Mouse (Mus musculus): ENCODE results near the gene Cbfa2t3. TPM values are rescaled to one million over a fixed set of nuclear protein-coding genes. Genes with fewer than 3 reads are reported as not detected.
A peak's percentile ranks its signal among the peaks of the same experiment; 100 is the strongest.

Cbfa2t3 gene
- total and polyA plus RNA-seq, 2 experiments from 2014 or later: 10.0 to 12.6 TPM

GRCm38 (mm10) chr8:122654768-122655167 lies 44.1 kb downstream of the Cbfa2t3 start:
- Histone ChIP-seq H3K27me3 (ENCODE audit: insufficient read depth, low read length) (no peaks in the 10 kb centered on the region), H3K36me3 (ENCODE audit: insufficient read depth, low read length) (peaks cover 4% of the 10 kb centered on the region; the same call in 1 of the 2 replicates), H3K4me3 (ENCODE audit: low read length) (no peak overlapping the region), H3K4me1 (ENCODE audit: insufficient read depth, low read length) (peaks cover 2% of the 10 kb centered on the region), H3K9me3 (ENCODE audit: low read length) (no peaks in the 10 kb centered on the region), H3K9ac (replicated peaks; ENCODE audit: low read length) (no peak overlapping the region), H3K27ac (no peak overlapping the region), H3K4me2 (ENCODE audit: low read depth, low read length) (no peak overlapping the region)
- DNase-seq (ENCODE audit: low spot score) (peak; percentile 35), ATAC-seq (no peak)
- no peak for TF ChIP-seq CTCF (IDR thresholded peaks at IDR 0.05; ENCODE audit: low read depth)
- WGBS: 43% methylated on average over 7 of the region's 7 CpGs

GRCm38 (mm10) chr8:122652643-122653042 lies 46.3 kb downstream of the Cbfa2t3 start:
- Histone ChIP-seq H3K9ac (replicated peaks; ENCODE audit: low read length) (no peak overlapping the region), H3K9me3 (ENCODE audit: low read length) (no peaks in the 10 kb centered on the region), H3K4me1 (ENCODE audit: insufficient read depth, low read length) (peaks cover 2% of the 10 kb centered on the region), H3K4me2 (ENCODE audit: low read depth, low read length) (no peak overlapping the region), H3K36me3 (ENCODE audit: insufficient read depth, low read length) (peaks cover 10% of the 10 kb centered on the region), H3K27me3 (ENCODE audit: insufficient read depth, low read length) (no peaks in the 10 kb centered on the region), H3K4me3 (ENCODE audit: low read length) (no peak overlapping the region), H3K27ac (no peak overlapping the region)
- DNase-seq (ENCODE audit: low spot score) (no peak), ATAC-seq (no peak)
- TF ChIP-seq CTCF (IDR thresholded peaks at IDR 0.05; ENCODE audit: low read depth): no peak
- 71% methylated on average over 6 of the region's 6 CpGs for WGBS

- 52% methylated on average over 15 of the region's 16 CpGs for WGBS
- no peaks in the 10 kb centered on the region for H3K9me3 ChIP-seq (ENCODE audit: low read length)
- H3K9ac ChIP-seq (replicated peaks; ENCODE audit: low read length): no peak overlapping the region
- no peak for TF ChIP-seq CTCF (IDR thresholded peaks at IDR 0.05; ENCODE audit: low read depth)
- no peaks in the 10 kb centered on the region for H3K27me3 ChIP-seq (ENCODE audit: insufficient read depth, low read length)
- peaks cover 11% of the 10 kb centered on the region for H3K36me3 ChIP-seq (ENCODE audit: insufficient read depth, low read length)
- DNase-seq (ENCODE audit: low spot score): peak; percentile 45
- H3K4me2 ChIP-seq (ENCODE audit: low read depth, low read length): no peak overlapping the region
- peak; percentile 71 for ATAC-seq
- H3K4me1 ChIP-seq (ENCODE audit: insufficient read depth, low read length): peaks cover 2% of the 10 kb centered on the region
- no peak overlapping the region for H3K27ac ChIP-seq
- no peak overlapping the region for H3K4me3 ChIP-seq (ENCODE audit: low read length)
These were observed 47.5 kb downstream of the Cbfa2t3 start for GRCm38 (mm10) chr8:122651326-122651921.

GRCm38 (mm10) chr8:122648192-122648970 lies 50.5 kb downstream of the Cbfa2t3 start:
- peaks cover 11% of the 10 kb centered on the region for H3K36me3 ChIP-seq (ENCODE audit: insufficient read depth, low read length)
- no peak overlapping the region for H3K4me2 ChIP-seq (ENCODE audit: low read depth, low read length)
- WGBS: 83% methylated on average over 15 of the region's 15 CpGs
- no peaks in the 10 kb centered on the region for H3K27me3 ChIP-seq (ENCODE audit: insufficient read depth, low read length)
- no peak for TF ChIP-seq CTCF (IDR thresholded peaks at IDR 0.05; ENCODE audit: low read depth)
- H3K4me1 ChIP-seq (ENCODE audit: insufficient read depth, low read length): no peaks in the 10 kb centered on the region; the same call in 1 of the 2 replicates
- no peak for ATAC-seq
- H3K4me3 ChIP-seq (ENCODE audit: low read length): no peak overlapping the region
- H3K9ac ChIP-seq (replicated peaks; ENCODE audit: low read length): no peak overlapping the region
- DNase-seq (ENCODE audit: low spot score): no peak
- H3K9me3 ChIP-seq (ENCODE audit: low read length): no peaks in the 10 kb centered on the region
- H3K27ac ChIP-seq: no peak overlapping the region

GRCm38 (mm10) chr8:122646337-122646736 lies 52.6 kb downstream of the Cbfa2t3 start:
- Histone ChIP-seq H3K27ac (no peak overlapping the region), H3K9ac (replicated peaks; ENCODE audit: low read length) (no peak overlapping the region), H3K4me2 (ENCODE audit: low read depth, low read length) (no peak overlapping the region), H3K4me3 (ENCODE audit: low read length) (no peak overlapping the region), H3K4me1 (ENCODE audit: insufficient read depth, low read length) (no peaks in the 10 kb centered on the region; the same call in 1 of the 2 replicates), H3K9me3 (ENCODE audit: low read length) (no peaks in the 10 kb centered on the region), H3K27me3 (ENCODE audit: insufficient read depth, low read length) (no peaks in the 10 kb centered on the region), H3K36me3 (ENCODE audit: insufficient read depth, low read length) (peaks cover 11% of the 10 kb centered on the region)
- 86% methylated on average over 16 of the region's 16 CpGs for WGBS
- no peak for ATAC-seq
- TF ChIP-seq CTCF (IDR thresholded peaks at IDR 0.05; ENCODE audit: low read depth): no peak
- no peak for DNase-seq (ENCODE audit: low spot score)

GRCm38 (mm10) chr8:122644175-122644954 lies 54.5 kb downstream of the Cbfa2t3 start:
- Histone ChIP-seq H3K9ac (replicated peaks; ENCODE audit: low read length) (no peak overlapping the region), H3K36me3 (ENCODE audit: insufficient read depth, low read length) (peaks cover 11% of the 10 kb centered on the region), H3K27ac (no peak overlapping the region), H3K9me3 (ENCODE audit: low read length) (no peaks in the 10 kb centered on the region), H3K4me1 (ENCODE audit: insufficient read depth, low read length) (0 out of 2 replicates have a peak, but pooled peaks cover 4% of the 10 kb centered on the region), H3K4me2 (ENCODE audit: low read depth, low read length) (no peak overlapping the region), H3K4me3 (ENCODE audit: low read length) (no peak overlapping the region), H3K27me3 (ENCODE audit: insufficient read depth, low read length) (no peaks in the 10 kb centered on the region)
- ATAC-seq (no peak), DNase-seq (ENCODE audit: low spot score) (no peak)
- no peak for TF ChIP-seq CTCF (IDR thresholded peaks at IDR 0.05; ENCODE audit: low read depth)
- 79% methylated on average over 6 of the region's 6 CpGs for whole genome bisulfite sequencing

Measured in hindbrain, postnatal 0 days (tissue).